Comparison of ENCODE assay signal across 8 mouse cellular contexts in genomic region chr9:108304716-108305115, GRCm38 (mm10). TPM values are rescaled to one million over a fixed set of nuclear protein-coding genes. Genes with fewer than 3 reads are reported as not detected.
DNase-seq lines count a peak whose midpoint lies in the region; ATAC-seq lines count a peak whose summit lies in the region.

No protein-coding gene starts in this region.

- peaks cover 2% of the 10 kb centered on the region; the same call in 1 of the 2 replicates for H3K36me3 ChIP-seq in neural tube, embryonic 11.5 days (ENCODE audit: control insufficient read depth, insufficient read depth, low read length)
- H3K36me3 ChIP-seq in heart, embryonic 12.5 days = peaks cover 37% of the 10 kb centered on the region
- H3K36me3 ChIP-seq in liver, embryonic 13.5 days = peaks cover 23% of the 10 kb centered on the region

- no peaks in the 10 kb centered on the region for H3K27me3 ChIP-seq in neural tube, embryonic 11.5 days (ENCODE audit: control insufficient read depth, insufficient read depth, low read length)
- H3K27me3 ChIP-seq in heart, embryonic 12.5 days (replicated peaks) = no peaks in the 10 kb centered on the region
- no peaks in the 10 kb centered on the region for H3K27me3 ChIP-seq in liver, embryonic 13.5 days

- DNase-seq in neural tube, embryonic 11.5 days (ENCODE audit: low spot score) = no peak
- no peak for DNase-seq in neural tube, embryonic 10.5 days (ENCODE audit: extremely low spot score, low spot score)
- DNase-seq in liver, embryonic 13.5 days = peak; percentile 11
- DNase-seq in yolk sac, embryonic 10.5 days (ENCODE audit: low spot score) = peak; percentile 35
- no peak for DNase-seq in right cerebral cortex, adult 2 months (ENCODE audit: low spot score in 2 of 2)
- DNase-seq in urinary bladder, adult 2 months (ENCODE audit: low spot score) = no peak
- DNase-seq in embryo, embryonic 10 days (ENCODE audit: low spot score) = no peak

- H3K4me1 ChIP-seq in neural tube, embryonic 11.5 days (ENCODE audit: control insufficient read depth, insufficient read depth, low read length) = peaks cover 18% of the 10 kb centered on the region
- peaks cover 26% of the 10 kb centered on the region for H3K4me1 ChIP-seq in heart, embryonic 12.5 days (replicated peaks)
- peaks cover 51% of the 10 kb centered on the region for H3K4me1 ChIP-seq in liver, embryonic 13.5 days (replicated peaks)

- peak overlapping the region; percentile 86 for H3K4me2 ChIP-seq in neural tube, embryonic 11.5 days (ENCODE audit: low read depth)
- peak overlapping the region; percentile 81 for H3K4me2 ChIP-seq in heart, embryonic 12.5 days
- peak overlapping the region; percentile 92 for H3K4me2 ChIP-seq in liver, embryonic 13.5 days

- H3K4me3 ChIP-seq in neural tube, embryonic 11.5 days (ENCODE audit: low read depth, low read length) = peak overlapping the region; percentile 92; the same call in 1 of the 2 replicates
- H3K4me3 ChIP-seq in heart, embryonic 12.5 days = peak overlapping the region; percentile 82
- H3K4me3 ChIP-seq in liver, embryonic 13.5 days (replicated peaks) = peak overlapping the region; percentile 96

- no peak for ATAC-seq in neural tube, embryonic 11.5 days (ENCODE audit: insufficient read depth, low FRiP score, low TSS enrichment)
- no peak for ATAC-seq in heart, embryonic 12.5 days (ENCODE audit: insufficient number of reproducible peaks, low FRiP score)
- no peak for ATAC-seq in liver, embryonic 13.5 days (ENCODE audit: low read depth)

- no peak overlapping the region for H3K9ac ChIP-seq in neural tube, embryonic 11.5 days (ENCODE audit: low read length)
- H3K9ac ChIP-seq in heart, embryonic 12.5 days = peak overlapping the region; percentile 75
- H3K9ac ChIP-seq in liver, embryonic 13.5 days = peak overlapping the region; percentile 94

- no peaks in the 10 kb centered on the region for H3K9me3 ChIP-seq in neural tube, embryonic 11.5 days (ENCODE audit: control insufficient read depth, low read length)
- H3K9me3 ChIP-seq in heart, embryonic 12.5 days (replicated peaks) = no peaks in the 10 kb centered on the region
- no peaks in the 10 kb centered on the region for H3K9me3 ChIP-seq in liver, embryonic 13.5 days (replicated peaks)

- WGBS in neural tube, embryonic 11.5 days = 92% methylated on average over 4 of the region's 4 CpGs
- WGBS in heart, embryonic 12.5 days = 25% methylated on average over 4 of the region's 4 CpGs
- 34% methylated on average over 4 of the region's 4 CpGs for WGBS in liver, embryonic 13.5 days (ENCODE audit: insufficient replicate concordance)

- H3K27ac ChIP-seq in neural tube, embryonic 11.5 days (ENCODE audit: low read depth, low read length) = no peak overlapping the region
- H3K27ac ChIP-seq in heart, embryonic 12.5 days (ENCODE audit: poor library complexity, severe bottlenecking) = peak overlapping the region; percentile 100
- peak overlapping the region; percentile 100 for H3K27ac ChIP-seq in liver, embryonic 13.5 days

RNA-seq across cellular contexts. Expression of gene Rhoa, which starts 1.2 kb away (rescaled TPM):
- 236 and 274 TPM in 2 replicates for polyA plus RNA-seq in neural tube, embryonic 11.5 days (2014; fragmentation: Nextera tagmentation; extraction: Ambion mirVana)
- polyA plus RNA-seq in heart, embryonic 12.5 days (2016; fragmentation: Nextera tagmentation; extraction: Ambion mirVana) = 348 and 367 TPM in 2 replicates
- 235 and 296 TPM in 2 replicates for polyA plus RNA-seq in liver, embryonic 13.5 days (2015; fragmentation: Nextera tagmentation; extraction: Ambion mirVana)
- polyA plus RNA-seq in urinary bladder, adult 2 months (2012; rRNA removed) = 304 and 339 TPM in 2 replicates

RNA-seq across cellular contexts. Expression of gene Tcta, which starts 1.2 kb away (rescaled TPM):
- polyA plus RNA-seq in neural tube, embryonic 11.5 days (2014; fragmentation: Nextera tagmentation; extraction: Ambion mirVana) = 30.8 and 31.4 TPM in 2 replicates
- polyA plus RNA-seq in heart, embryonic 12.5 days (2016; fragmentation: Nextera tagmentation; extraction: Ambion mirVana) = 31.2 and 35.3 TPM in 2 replicates
- 12.7 TPM in 2 replicates for polyA plus RNA-seq in liver, embryonic 13.5 days (2015; fragmentation: Nextera tagmentation; extraction: Ambion mirVana)
- polyA plus RNA-seq in urinary bladder, adult 2 months (2012; rRNA removed) = 80.0 and 107 TPM in 2 replicates

RNA-seq across cellular contexts. Expression of gene Amt, which starts 8.1 kb away (rescaled TPM):
- 18.8 and 18.9 TPM in 2 replicates for polyA plus RNA-seq in neural tube, embryonic 11.5 days (2014; fragmentation: Nextera tagmentation; extraction: Ambion mirVana)
- 11.7 and 13.3 TPM in 2 replicates for polyA plus RNA-seq in heart, embryonic 12.5 days (2016; fragmentation: Nextera tagmentation; extraction: Ambion mirVana)
- 14.0 and 14.1 TPM in 2 replicates for polyA plus RNA-seq in liver, embryonic 13.5 days (2015; fragmentation: Nextera tagmentation; extraction: Ambion mirVana)
- 34.0 and 35.5 TPM in 2 replicates for polyA plus RNA-seq in urinary bladder, adult 2 months (2012; rRNA removed)

RNA-seq across cellular contexts. Expression of gene Nicn1, which starts 14.5 kb away (rescaled TPM):
- polyA plus RNA-seq in neural tube, embryonic 11.5 days (2014; fragmentation: Nextera tagmentation; extraction: Ambion mirVana) = 63.8 and 65.1 TPM in 2 replicates
- polyA plus RNA-seq in heart, embryonic 12.5 days (2016; fragmentation: Nextera tagmentation; extraction: Ambion mirVana) = 22.5 and 22.6 TPM in 2 replicates
- polyA plus RNA-seq in liver, embryonic 13.5 days (2015; fragmentation: Nextera tagmentation; extraction: Ambion mirVana) = 4.7 and 5.6 TPM in 2 replicates
- 32.8 and 39.3 TPM in 2 replicates for polyA plus RNA-seq in urinary bladder, adult 2 months (2012; rRNA removed)

RNA-seq across cellular contexts. Expression of gene Gpx1, which starts 34.0 kb away (rescaled TPM):
- polyA plus RNA-seq in neural tube, embryonic 11.5 days (2014; fragmentation: Nextera tagmentation; extraction: Ambion mirVana) = 700 and 705 TPM in 2 replicates
- polyA plus RNA-seq in heart, embryonic 12.5 days (2016; fragmentation: Nextera tagmentation; extraction: Ambion mirVana) = 1,088 and 1,118 TPM in 2 replicates
- 6,829 and 6,884 TPM in 2 replicates for polyA plus RNA-seq in liver, embryonic 13.5 days (2015; fragmentation: Nextera tagmentation; extraction: Ambion mirVana)
- polyA plus RNA-seq in urinary bladder, adult 2 months (2012; rRNA removed) = 703 and 735 TPM in 2 replicates

Comparison
In these comparisons a context has a peak if more than half of its experiments do, and no peak if none do; other contexts are left out.
1. DNase-seq: peak in liver, embryonic 13.5 days (single experiment) and yolk sac, embryonic 10.5 days (single experiment); none in neural tube, embryonic 11.5 days (single experiment), neural tube, embryonic 10.5 days (single experiment), right cerebral cortex, adult 2 months (0 of 2), urinary bladder, adult 2 months (single experiment) and embryo, embryonic 10 days (single experiment).
2. Peak in every context shown above with its lines, with median percentiles within 50 percentile points of each other: H3K4me2 ChIP-seq and H3K4me3 ChIP-seq.